Mouse (Mus musculus): ENCODE data around the gene AC109138.7. TPM values are rescaled to one million over a fixed set of nuclear protein-coding genes. Genes with fewer than 3 reads are reported as not detected.

The AC109138.7 gene
- polyA plus RNA-seq, 1 experiment from 2014 or later: not detected

- Histone ChIP-seq H3K4me1 (ENCODE audit: insufficient read depth, low read depth, low read length) (peaks cover 9% of the 10 kb centered on the region; the same call in 1 of the 2 replicates), H3K36me3 (ENCODE audit: insufficient read depth, low read length) (no peaks in the 10 kb centered on the region), H3K4me2 (replicated peaks; ENCODE audit: low read depth, low read length) (peak overlapping the region; percentile 63), H3K27me3 (replicated peaks; ENCODE audit: insufficient read depth, low read length) (no peaks in the 10 kb centered on the region), H3K4me3 (ENCODE audit: low read depth, low read length) (peak overlapping the region; percentile 55), H3K9me3 (ENCODE audit: low read length) (no peaks in the 10 kb centered on the region), H3K9ac (replicated peaks; ENCODE audit: low read depth) (0 out of 2 replicates have a peak overlapping the region, but pooled peaks have one; percentile 23), H3K27ac (ENCODE audit: low read length) (no peak overlapping the region)
- 22% methylated on average over 12 of the region's 12 CpGs for whole genome bisulfite sequencing
- DNase-seq (ENCODE audit: low spot score) (no peak), ATAC-seq (no peak)
- TF ChIP-seq CTCF (IDR thresholded peaks at IDR 0.05) (no peak), EP300 (IDR thresholded peaks at IDR 0.05) (no peak)
Measured at GRCm38 (mm10) chr19:4257897-4258252, 43.7 kb downstream of the AC109138.7 start.

- peaks cover 9% of the 10 kb centered on the region; the same call in 1 of the 2 replicates for H3K4me1 ChIP-seq (ENCODE audit: insufficient read depth, low read depth, low read length)
- H3K9ac ChIP-seq (replicated peaks; ENCODE audit: low read depth): no peak overlapping the region
- no peaks in the 10 kb centered on the region for H3K9me3 ChIP-seq (ENCODE audit: low read length)
- ATAC-seq (no peak), DNase-seq (ENCODE audit: low spot score) (no peak)
- H3K36me3 ChIP-seq (ENCODE audit: insufficient read depth, low read length): no peaks in the 10 kb centered on the region
- WGBS: 47% methylated on average over 8 of the region's 8 CpGs
- H3K4me2 ChIP-seq (replicated peaks; ENCODE audit: low read depth, low read length): no peak overlapping the region
- TF ChIP-seq CTCF (IDR thresholded peaks at IDR 0.05) (peak; percentile 33), EP300 (IDR thresholded peaks at IDR 0.05) (no peak)
- no peak overlapping the region for H3K27ac ChIP-seq (ENCODE audit: low read length)
- no peaks in the 10 kb centered on the region for H3K27me3 ChIP-seq (replicated peaks; ENCODE audit: insufficient read depth, low read length)
- no peak overlapping the region for H3K4me3 ChIP-seq (ENCODE audit: low read depth, low read length)
Measured at GRCm38 (mm10) chr19:4261038-4261698, 47.0 kb downstream of the AC109138.7 start.

- no peak for ATAC-seq
- DNase-seq (ENCODE audit: low spot score): no peak
- H3K27ac ChIP-seq (ENCODE audit: low read length): no peak overlapping the region
- no peak overlapping the region for H3K9ac ChIP-seq (replicated peaks; ENCODE audit: low read depth)
- H3K36me3 ChIP-seq (ENCODE audit: insufficient read depth, low read length): no peaks in the 10 kb centered on the region
- H3K4me2 ChIP-seq (replicated peaks; ENCODE audit: low read depth, low read length): no peak overlapping the region
- peaks cover 5% of the 10 kb centered on the region; the same call in 1 of the 2 replicates for H3K4me1 ChIP-seq (ENCODE audit: insufficient read depth, low read depth, low read length)
- H3K27me3 ChIP-seq (replicated peaks; ENCODE audit: insufficient read depth, low read length): no peaks in the 10 kb centered on the region
- H3K9me3 ChIP-seq (ENCODE audit: low read length): no peaks in the 10 kb centered on the region
- 56% methylated on average over 6 of the region's 6 CpGs for WGBS
- TF ChIP-seq CTCF (IDR thresholded peaks at IDR 0.05) (no peak), EP300 (IDR thresholded peaks at IDR 0.05) (no peak)
- no peak overlapping the region for H3K4me3 ChIP-seq (ENCODE audit: low read depth, low read length)
Measured at GRCm38 (mm10) chr19:4262756-4263155, 48.6 kb downstream of the AC109138.7 start.

GRCm38 (mm10) chr19:4263702-4264101 is 49.5 kb downstream of the AC109138.7 start:
- no peaks in the 10 kb centered on the region for H3K4me1 ChIP-seq (ENCODE audit: insufficient read depth, low read depth, low read length)
- H3K9me3 ChIP-seq (ENCODE audit: low read length): no peaks in the 10 kb centered on the region
- H3K4me2 ChIP-seq (replicated peaks; ENCODE audit: low read depth, low read length): no peak overlapping the region
- no peak overlapping the region for H3K4me3 ChIP-seq (ENCODE audit: low read depth, low read length)
- H3K36me3 ChIP-seq (ENCODE audit: insufficient read depth, low read length): no peaks in the 10 kb centered on the region
- DNase-seq (ENCODE audit: low spot score): peak; percentile 48
- WGBS: 42% methylated on average over 14 of the region's 14 CpGs
- H3K27me3 ChIP-seq (replicated peaks; ENCODE audit: insufficient read depth, low read length): no peaks in the 10 kb centered on the region
- peak; percentile 55 for ATAC-seq
- H3K27ac ChIP-seq (ENCODE audit: low read length): no peak overlapping the region
- no peak overlapping the region for H3K9ac ChIP-seq (replicated peaks; ENCODE audit: low read depth)
- TF ChIP-seq CTCF (IDR thresholded peaks at IDR 0.05) (no peak), EP300 (IDR thresholded peaks at IDR 0.05) (no peak)

DNA sequence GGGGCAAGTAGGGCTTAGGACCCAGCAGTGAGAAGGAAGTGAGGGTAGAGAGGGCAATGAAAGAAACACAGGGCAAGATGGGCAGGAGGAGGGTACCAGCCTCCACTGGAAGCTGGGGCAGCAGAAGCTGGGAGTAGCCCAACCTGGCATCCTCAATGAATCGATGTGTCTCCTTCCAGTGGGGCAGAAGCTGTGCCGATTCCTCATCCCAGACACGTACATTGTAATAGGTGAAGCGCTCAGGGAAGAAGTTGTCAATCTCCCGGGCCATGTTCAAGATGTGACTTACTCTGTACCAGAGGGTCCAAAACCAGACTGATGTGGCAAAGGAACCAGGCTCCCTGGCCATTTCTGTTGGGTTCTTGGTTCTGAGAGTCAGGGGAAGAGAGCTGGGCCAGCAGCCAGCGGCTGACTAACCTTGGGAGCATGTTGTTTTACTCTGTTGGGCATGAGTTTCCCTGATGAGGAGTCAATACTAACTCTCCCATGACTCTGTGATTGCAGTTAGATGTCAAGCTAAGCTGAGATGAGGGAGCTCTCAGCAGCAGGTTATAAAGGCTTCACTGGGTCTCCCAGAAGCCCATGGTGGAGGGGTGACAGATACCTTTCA is 50.1 kb downstream of the AC109138.7 start:
- H3K4me3 ChIP-seq (ENCODE audit: low read depth, low read length): no peak overlapping the region
- H3K4me2 ChIP-seq (replicated peaks; ENCODE audit: low read depth, low read length): no peak overlapping the region
- no peaks in the 10 kb centered on the region for H3K36me3 ChIP-seq (ENCODE audit: insufficient read depth, low read length)
- 0 out of 2 replicates have a peak, but pooled peaks cover 2% of the 10 kb centered on the region for H3K4me1 ChIP-seq (ENCODE audit: insufficient read depth, low read depth, low read length)
- H3K9me3 ChIP-seq (ENCODE audit: low read length): no peaks in the 10 kb centered on the region
- TF ChIP-seq CTCF (IDR thresholded peaks at IDR 0.05): no peak
- TF ChIP-seq EP300 (IDR thresholded peaks at IDR 0.05): no peak
- ATAC-seq: no peak
- WGBS: 89% methylated on average over 6 of the region's 6 CpGs
- no peak overlapping the region for H3K27ac ChIP-seq (ENCODE audit: low read length)
- H3K27me3 ChIP-seq (replicated peaks; ENCODE audit: insufficient read depth, low read length): no peaks in the 10 kb centered on the region
- H3K9ac ChIP-seq (replicated peaks; ENCODE audit: low read depth): no peak overlapping the region
- DNase-seq (ENCODE audit: low spot score): no peak

DNA sequence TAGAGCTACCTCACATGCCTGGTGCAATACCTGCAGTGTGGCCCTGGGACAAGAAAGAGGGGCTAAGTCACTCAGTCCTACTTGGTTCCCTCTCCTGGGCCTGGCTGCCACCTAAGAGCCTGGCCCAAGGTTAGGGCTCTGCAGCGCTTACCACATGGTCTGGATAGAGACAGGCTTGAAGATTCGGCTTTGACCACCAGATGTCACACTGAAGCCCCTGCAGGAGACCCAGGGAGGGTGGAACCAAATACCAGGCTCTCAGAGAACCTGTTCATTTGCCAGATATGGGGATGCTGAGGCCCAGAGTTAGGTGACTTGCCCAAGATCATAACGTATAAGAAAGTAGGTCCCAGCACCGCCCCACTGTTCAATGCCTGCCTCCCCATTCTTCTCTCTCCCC is 51.8 kb downstream of the AC109138.7 start:
- DNase-seq (ENCODE audit: low spot score) (no peak), ATAC-seq (no peak)
- 64% methylated on average over 4 of the region's 4 CpGs for WGBS
- Histone ChIP-seq H3K9me3 (ENCODE audit: low read length) (no peaks in the 10 kb centered on the region), H3K4me3 (ENCODE audit: low read depth, low read length) (no peak overlapping the region), H3K27me3 (replicated peaks; ENCODE audit: insufficient read depth, low read length) (no peaks in the 10 kb centered on the region), H3K4me1 (ENCODE audit: insufficient read depth, low read depth, low read length) (0 out of 2 replicates have a peak, but pooled peaks cover 4% of the 10 kb centered on the region), H3K27ac (ENCODE audit: low read length) (no peak overlapping the region), H3K9ac (replicated peaks; ENCODE audit: low read depth) (no peak overlapping the region), H3K4me2 (replicated peaks; ENCODE audit: low read depth, low read length) (no peak overlapping the region), H3K36me3 (ENCODE audit: insufficient read depth, low read length) (no peaks in the 10 kb centered on the region)
- TF ChIP-seq CTCF (IDR thresholded peaks at IDR 0.05): 0 out of 2 replicates have a peak, but pooled peaks have one; percentile 14
- no peak for TF ChIP-seq EP300 (IDR thresholded peaks at IDR 0.05)
